Mouse (Mus musculus) stomach, embryonic 14.5 days (tissue): ENCODE measurements at regions not wholly inside any gene's neighbourhood (a gene's known extent, or its start where the extent isn't known, plus 50 kb on each side); places are given as distances from the start of the nearest gene placed in this dataset.
"Not testable (repeated sequence)": the region's sequence is repeated elsewhere in the genome, so short reads cannot be mapped to it uniquely, and the experiment has no call there.

Experiments used
- ATAC-seq: fragments of 200-750 bp; cut with Nextera tagmentation; 2 replicates; pipeline ENCODE4 v1.8.0; 2017; ENCODE audit warnings: low read depth, moderate TSS enrichment; ENCODE audit not compliant: insufficient number of reproducible peaks, insufficient read depth, low FRiP score
- H3K27ac ChIP-seq: fragments of 300-500 bp; sonication (generic); 2 replicates; pipeline ENCODE4 v1.5.1; 2014; ENCODE audit warnings: mild to moderate bottlenecking, low read length, moderate library complexity, mixed read lengths
- H3K27me3 ChIP-seq: fragments of 300-500 bp; sonication (generic); 2 replicates; pipeline ENCODE4 v1.6.1; 2014; ENCODE audit warnings: low read length, control low read depth, mixed read lengths; ENCODE audit not compliant: control insufficient read depth, insufficient read depth
- H3K36me3 ChIP-seq: fragments of 300-500 bp; sonication (generic); 2 replicates; pipeline ENCODE4 v1.6.1; 2014; ENCODE audit warnings: mild to moderate bottlenecking, control low read depth, low read length, moderate library complexity, mixed read lengths; ENCODE audit not compliant: control insufficient read depth, insufficient read depth
- H3K4me1 ChIP-seq: fragments of 300-500 bp; sonication (generic); 2 replicates; pipeline ENCODE4 v1.6.1; 2014; ENCODE audit warnings: low read length, control low read depth, mixed read lengths; ENCODE audit not compliant: control insufficient read depth, insufficient read depth
- H3K4me2 ChIP-seq: fragments of 300-500 bp; sonication (generic); replicated peaks from 2 replicates; pipeline ENCODE4 v1.6.1; 2014; ENCODE audit warnings: low read depth, low read length, control low read depth
- H3K4me3 ChIP-seq: fragments of 300-500 bp; sonication (generic); 2 replicates; pipeline ENCODE4 v1.5.1; 2014; ENCODE audit warnings: low read depth, low read length, control low read depth
- H3K9ac ChIP-seq: fragments of 300-500 bp; sonication (generic); replicated peaks from 2 replicates; pipeline ENCODE4 v1.6.1; 2014; ENCODE audit warnings: low read depth, mild to moderate bottlenecking, control low read depth, low read length, moderate library complexity, mixed read lengths
- H3K9me3 ChIP-seq: fragments of 300-500 bp; sonication (generic); 2 replicates; pipeline ENCODE4 v1.6.1; 2016; ENCODE audit warnings: low read depth, low read length, control low read depth; ENCODE audit not compliant: control insufficient read depth
- WGBS: fragments of 180-500 bp; shearing (Covaris S2); extraction: QIAGEN DNeasy Blood & Tissue Kit; methylation state at CpG from one replicate; pipeline ENCODE4 v1.1.7; 2014; 5-methylcytosine and 5-hydroxymethylcytosine counted together

DNA sequence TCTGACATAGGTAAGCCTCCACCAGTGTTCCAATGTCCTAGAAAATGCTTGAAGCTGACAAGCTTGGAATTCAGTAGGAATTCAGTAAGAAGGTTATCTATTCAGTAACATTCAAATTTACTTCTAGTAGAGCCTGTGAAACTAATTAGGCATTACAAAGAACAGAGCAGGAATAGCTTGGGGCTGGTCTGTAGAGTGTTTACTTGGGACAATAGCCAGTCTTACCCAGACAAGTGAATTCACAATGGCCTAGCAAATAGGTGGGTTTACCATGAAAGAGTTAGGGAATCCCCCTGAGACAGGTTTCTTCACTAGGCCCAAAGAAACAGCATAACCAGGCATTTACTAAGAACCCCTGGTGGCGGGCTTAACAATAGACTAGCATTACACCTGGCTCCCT lies 212.5 kb upstream of the Fbxl4 start:
- 50% methylated on average over 1 of the region's 1 CpGs for WGBS
- H3K4me2 ChIP-seq: not testable (repeated sequence)

GRCm38 (mm10) chr4:22146648-22147409 lies 210.5 kb upstream of the Fbxl4 start:
- Histone ChIP-seq H3K4me3 (no peak overlapping the region), H3K36me3 (no peaks in the 10 kb centered on the region), H3K9ac (no peak overlapping the region), H3K4me1 (0 out of 2 replicates have a peak, but pooled peaks cover 2% of the 10 kb centered on the region), H3K9me3 (no peaks in the 10 kb centered on the region), H3K27ac (no peak overlapping the region), H3K27me3 (0 out of 2 replicates have a peak, but pooled peaks cover 2% of the 10 kb centered on the region), H3K4me2 (no peak overlapping the region)
- ATAC-seq: no peak
- WGBS: 33% methylated on average over 6 of the region's 6 CpGs

More for the DNA sequence above, 212.5 kb upstream of the Fbxl4 start:
- not testable (repeated sequence) for H3K4me3 ChIP-seq, H3K9me3 ChIP-seq, H3K27me3 ChIP-seq, H3K27ac ChIP-seq, ATAC-seq, H3K9ac ChIP-seq, H3K4me1 ChIP-seq, H3K36me3 ChIP-seq

DNA sequence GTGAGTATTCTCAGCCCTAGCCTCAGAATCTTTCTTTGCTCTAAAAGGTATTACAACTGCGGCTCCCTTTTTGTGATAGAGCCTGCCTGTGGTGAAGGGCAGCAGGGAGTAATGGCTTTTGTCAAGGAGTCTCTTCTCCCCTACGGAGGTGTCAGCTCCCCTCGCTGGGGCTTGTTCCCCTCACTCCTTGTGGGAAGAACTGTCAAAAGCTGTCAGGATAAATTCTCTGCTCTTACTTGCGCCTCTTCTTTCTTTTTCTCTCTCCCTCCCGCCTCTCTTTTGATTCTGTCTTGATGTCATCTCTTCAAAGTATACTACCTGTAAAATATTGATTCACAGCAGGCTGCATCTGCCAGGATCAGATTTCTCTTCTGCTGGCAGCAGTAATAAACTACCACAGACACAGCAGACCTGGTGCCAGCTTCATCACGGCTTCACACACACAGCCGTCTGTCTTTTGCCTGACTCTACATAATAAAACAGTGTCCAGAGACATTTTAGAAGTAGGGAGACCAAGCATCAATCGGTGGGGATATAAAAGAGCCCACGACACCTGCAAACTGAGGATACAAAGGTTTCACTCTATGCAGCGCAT lies 205.3 kb upstream of the Fbxl4 start:
- peaks cover 12% of the 10 kb centered on the region; the same call in 1 of the 2 replicates for H3K27me3 ChIP-seq
- WGBS: 14% methylated on average over 10 of the region's 10 CpGs
- ATAC-seq: no peak
- no peak overlapping the region for H3K27ac ChIP-seq
- H3K36me3 ChIP-seq: no peaks in the 10 kb centered on the region
- no peaks in the 10 kb centered on the region for H3K9me3 ChIP-seq
- no peaks in the 10 kb centered on the region for H3K4me1 ChIP-seq
- H3K4me3 ChIP-seq: no peak overlapping the region
- H3K9ac ChIP-seq: no peak overlapping the region
- H3K4me2 ChIP-seq: no peak overlapping the region

DNA sequence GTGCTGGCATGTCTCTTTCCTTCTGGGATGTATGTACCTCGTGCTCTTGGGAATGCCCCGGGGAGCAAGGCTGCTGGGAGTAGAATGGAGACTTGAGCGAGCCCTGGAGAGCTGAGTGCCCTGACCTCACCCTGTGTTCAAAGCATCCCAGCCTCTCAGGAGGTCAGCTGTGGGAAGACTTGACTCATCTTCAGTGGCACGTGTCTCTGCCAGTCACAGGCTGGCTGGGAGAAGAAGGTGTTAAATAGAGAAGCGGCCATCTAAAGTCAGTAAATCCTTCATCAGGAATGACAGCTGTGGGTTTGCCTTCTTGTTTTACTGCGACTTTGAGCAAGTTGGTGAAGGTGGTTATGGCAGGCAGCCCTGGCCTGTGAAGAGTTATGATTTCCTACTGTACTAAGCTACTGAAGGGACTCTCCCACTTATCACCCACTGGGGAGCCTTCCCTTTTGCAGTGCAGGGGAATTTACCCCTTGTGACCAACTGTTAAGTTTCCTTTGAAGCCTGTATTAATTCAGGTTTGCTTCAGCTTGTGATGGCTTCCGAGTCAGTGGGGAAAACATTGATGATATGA lies 204.3 kb upstream of the Fbxl4 start:
- peaks cover 12% of the 10 kb centered on the region; the same call in 1 of the 2 replicates for H3K27me3 ChIP-seq
- ATAC-seq: no peak

DNA sequence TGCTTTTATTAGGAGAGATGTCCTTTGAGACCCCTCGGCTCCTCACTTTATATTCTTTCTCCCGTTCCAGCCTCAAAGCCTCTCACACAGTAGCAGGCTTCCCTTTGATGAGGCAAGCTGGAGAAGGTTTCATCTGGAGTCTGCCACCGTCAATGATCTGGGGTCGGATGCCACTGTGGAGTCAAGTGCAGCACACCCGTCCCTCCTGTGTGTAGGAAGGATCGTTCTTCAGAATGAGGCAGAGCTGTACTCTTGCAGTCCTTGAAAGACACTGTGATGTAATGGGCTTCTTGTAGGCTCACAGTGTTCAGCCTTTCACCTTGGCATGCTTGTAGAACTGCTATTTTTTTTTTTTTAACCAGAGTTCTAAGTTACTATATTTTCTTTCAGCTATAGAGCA lies 203.7 kb upstream of the Fbxl4 start:
- Histone ChIP-seq H3K27ac (no peak overlapping the region), H3K36me3 (no peaks in the 10 kb centered on the region), H3K9ac (no peak overlapping the region), H3K9me3 (no peaks in the 10 kb centered on the region), H3K4me3 (no peak overlapping the region), H3K27me3 (peaks cover 12% of the 10 kb centered on the region; the same call in 1 of the 2 replicates), H3K4me1 (no peaks in the 10 kb centered on the region), H3K4me2 (no peak overlapping the region)
- WGBS: 41% methylated on average over 6 of the region's 6 CpGs
- no peak for ATAC-seq

More for the DNA sequence above, 204.3 kb upstream of the Fbxl4 start:
- H3K4me2 ChIP-seq: no peak overlapping the region
- H3K9ac ChIP-seq: no peak overlapping the region
- 22% methylated on average over 7 of the region's 7 CpGs for WGBS
- H3K36me3 ChIP-seq: no peaks in the 10 kb centered on the region
- no peak overlapping the region for H3K27ac ChIP-seq
- H3K4me1 ChIP-seq: no peaks in the 10 kb centered on the region
- H3K4me3 ChIP-seq: no peak overlapping the region
- no peaks in the 10 kb centered on the region for H3K9me3 ChIP-seq

GRCm38 (mm10) chr4:22186422-22186821 lies 170.9 kb upstream of the Fbxl4 start:
- no peaks in the 10 kb centered on the region for H3K9me3 ChIP-seq
- ATAC-seq: no peak
- no peak overlapping the region for H3K27ac ChIP-seq
- no peaks in the 10 kb centered on the region for H3K27me3 ChIP-seq
- H3K4me1 ChIP-seq: no peaks in the 10 kb centered on the region
- no peaks in the 10 kb centered on the region for H3K36me3 ChIP-seq
- no peak overlapping the region for H3K9ac ChIP-seq
- H3K4me2 ChIP-seq: no peak overlapping the region
- WGBS: 73% methylated on average over 1 of the region's 1 CpGs
- no peak overlapping the region for H3K4me3 ChIP-seq

DNA sequence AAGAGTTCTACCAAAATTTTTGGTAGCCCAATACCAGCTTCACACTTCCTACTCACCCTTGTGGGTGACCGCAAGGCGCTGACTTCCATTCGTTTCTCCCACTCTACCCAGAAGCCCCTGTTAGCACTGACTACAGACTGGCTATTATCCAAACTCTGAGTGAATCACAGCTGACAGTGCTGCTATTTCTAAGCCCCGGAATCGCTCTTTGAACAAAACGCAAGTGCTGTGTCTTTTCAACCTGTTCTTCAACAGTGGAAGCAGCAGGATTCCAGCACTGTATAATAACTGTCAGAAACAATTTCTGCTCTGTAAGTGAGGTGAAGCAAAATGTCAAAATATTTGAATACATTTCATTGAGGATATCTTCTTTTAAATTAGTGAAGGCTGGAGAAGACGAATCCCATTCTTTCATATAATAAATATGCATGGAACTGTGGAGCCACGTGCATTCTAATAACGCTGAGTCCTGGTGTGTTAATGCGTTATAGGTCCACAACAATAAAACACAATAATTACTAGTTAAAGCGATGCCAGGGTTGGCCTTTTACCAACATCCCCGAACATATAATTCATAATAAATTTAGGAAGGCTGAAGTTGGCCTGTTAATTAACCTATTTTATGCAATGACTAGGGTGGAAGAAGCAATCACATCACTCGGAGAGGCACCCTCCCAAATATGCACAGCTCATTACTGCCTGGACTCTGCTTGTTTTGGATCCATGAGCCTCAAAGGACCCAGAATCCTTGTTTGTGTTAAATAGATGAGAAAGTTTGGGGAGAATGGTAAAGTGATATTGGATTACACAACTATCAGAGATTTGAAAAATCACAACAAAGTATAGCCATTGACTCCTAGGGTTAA lies 169.0 kb upstream of the Fbxl4 start:
- no peaks in the 10 kb centered on the region for H3K36me3 ChIP-seq
- H3K9me3 ChIP-seq: no peaks in the 10 kb centered on the region
- H3K4me3 ChIP-seq: no peak overlapping the region
- WGBS: 77% methylated on average over 13 of the region's 13 CpGs
- no peak overlapping the region for H3K4me2 ChIP-seq
- no peaks in the 10 kb centered on the region for H3K27me3 ChIP-seq
- H3K9ac ChIP-seq: no peak overlapping the region
- no peak overlapping the region for H3K27ac ChIP-seq
- no peaks in the 10 kb centered on the region for H3K4me1 ChIP-seq
- no peak for ATAC-seq

GRCm38 (mm10) chr4:22196501-22196900 lies 160.8 kb upstream of the Fbxl4 start:
- Histone ChIP-seq H3K4me2 (no peak overlapping the region), H3K4me3 (no peak overlapping the region), H3K27ac (no peak overlapping the region), H3K9ac (no peak overlapping the region), H3K36me3 (no peaks in the 10 kb centered on the region), H3K9me3 (no peaks in the 10 kb centered on the region), H3K27me3 (no peaks in the 10 kb centered on the region), H3K4me1 (no peaks in the 10 kb centered on the region)
- no peak for ATAC-seq
- 48% methylated on average over 3 of the region's 3 CpGs for WGBS
